Mouse (Mus musculus): ENCODE data around the gene Spata31.

Spata31 gene

GRCm38 (mm10) chr13:64917191-64917590 lies at the start of gene Spata31:
TSS of gene Spata31 (plus strand) at chr13:64917406.
- DNase-seq (ENCODE audit: low read depth): no peak

- no peak for DNase-seq (ENCODE audit: low read depth)
Measured at GRCm38 (mm10) chr13:64903132-64903531, 14.1 kb upstream of the Spata31 start.

- DNase-seq (ENCODE audit: low read depth): no peak
Measured at GRCm38 (mm10) chr13:64903585-64904208, 13.5 kb upstream of the Spata31 start, which contains the start of gene Cntnap3. TSS of gene Cntnap3 (minus strand) at chr13:64903955.
